Mouse (Mus musculus): ENCODE measurements at regions not wholly inside any gene's neighbourhood (a gene's known extent, or its start where the extent isn't known, plus 50 kb on each side); places are given as distances from the start of the nearest gene placed in this dataset.

DNA sequence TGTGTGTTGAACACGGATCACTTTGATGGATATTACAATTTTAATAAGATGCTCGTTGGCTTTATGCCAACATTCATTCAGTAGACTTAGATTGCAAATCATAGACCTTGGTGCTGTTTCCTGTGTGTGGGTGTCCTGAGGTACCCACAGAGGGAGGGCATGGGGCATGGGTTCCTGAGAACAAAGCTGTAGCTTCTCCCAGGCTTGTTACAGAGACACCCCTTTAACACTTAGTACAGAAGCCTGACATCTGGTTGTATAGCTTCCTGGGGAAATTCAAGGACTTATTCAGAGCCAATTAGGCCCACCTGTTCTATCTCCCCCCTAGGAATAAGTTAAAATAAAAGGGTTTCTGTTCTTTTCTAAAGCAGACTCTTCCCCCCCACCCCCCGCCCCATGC is 97.9 kb upstream of the Foxb1 start:
- no peaks in the 10 kb centered on the region for H3K27me3 ChIP-seq (ENCODE audit: control insufficient read depth, insufficient read depth, low read length)
- no peaks in the 10 kb centered on the region for H3K9me3 ChIP-seq (ENCODE audit: control insufficient read depth, low read length)
- no peaks in the 10 kb centered on the region for H3K4me1 ChIP-seq (ENCODE audit: control insufficient read depth in 2 of 2, insufficient read depth in 2 of 2, low read length in 2 of 2)
- ATAC-seq (ENCODE audit: insufficient number of reproducible peaks, insufficient read depth, low FRiP score, low read depth), result no peak
- H3K4me2 ChIP-seq (ENCODE audit: low read length), result no peak overlapping the region
- 75% methylated on average over 3 of the region's 3 CpGs for WGBS
- H3K9ac ChIP-seq (ENCODE audit: low read length), result no peak overlapping the region
- no peak overlapping the region for H3K27ac ChIP-seq (replicated peaks in 1 of 2; ENCODE audit: control insufficient read depth in 1 of 2, insufficient read depth in 1 of 2, low read depth in 2 of 2, low read length in 2 of 2)
- no peak overlapping the region for H3K4me3 ChIP-seq (ENCODE audit: control insufficient read depth in 1 of 2, insufficient read depth in 1 of 2, low read depth in 1 of 2, low read length in 2 of 2)
- no peaks in the 10 kb centered on the region for H3K36me3 ChIP-seq (ENCODE audit: control insufficient read depth, insufficient read depth, low read length)

DNA sequence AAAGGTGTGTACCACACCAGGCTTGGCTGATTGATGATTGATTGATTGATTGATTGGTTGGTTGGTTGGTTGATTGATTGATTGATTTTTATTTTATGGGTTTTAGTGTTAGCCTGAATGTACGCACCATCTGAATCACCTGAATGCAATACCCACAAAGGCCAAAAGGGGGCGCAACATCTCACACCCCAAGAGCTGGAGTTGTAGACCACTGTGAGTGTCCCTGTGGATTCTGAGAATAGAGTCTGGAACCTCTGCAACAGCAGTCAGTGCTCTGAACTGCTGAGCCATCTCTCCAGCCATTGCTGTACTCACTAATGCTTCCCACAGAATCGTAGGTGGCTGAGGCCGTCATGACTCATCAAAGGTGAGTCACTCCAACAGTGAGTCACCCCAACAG is 109.4 kb upstream of the Foxb1 start:
- no peak for ATAC-seq (ENCODE audit: insufficient number of reproducible peaks, insufficient read depth, low FRiP score, low read depth)
- Histone ChIP-seq H3K27ac (replicated peaks in 1 of 2; ENCODE audit: control insufficient read depth in 1 of 2, insufficient read depth in 1 of 2, low read depth in 2 of 2, low read length in 2 of 2) (no peak overlapping the region), H3K4me3 (ENCODE audit: control insufficient read depth in 1 of 2, insufficient read depth in 1 of 2, low read depth in 1 of 2, low read length in 2 of 2) (no peak overlapping the region), H3K27me3 (ENCODE audit: control insufficient read depth, insufficient read depth, low read length) (no peaks in the 10 kb centered on the region), H3K9ac (ENCODE audit: low read length) (no peak overlapping the region), H3K4me2 (ENCODE audit: low read length) (no peak overlapping the region), H3K4me1 (ENCODE audit: control insufficient read depth in 2 of 2, insufficient read depth in 2 of 2, low read length in 2 of 2) (no peaks in the 10 kb centered on the region), H3K9me3 (ENCODE audit: control insufficient read depth, low read length) (no peaks in the 10 kb centered on the region), H3K36me3 (ENCODE audit: control insufficient read depth, insufficient read depth, low read length) (no peaks in the 10 kb centered on the region)
- 73% methylated on average over 4 of the region's 4 CpGs for WGBS

DNA sequence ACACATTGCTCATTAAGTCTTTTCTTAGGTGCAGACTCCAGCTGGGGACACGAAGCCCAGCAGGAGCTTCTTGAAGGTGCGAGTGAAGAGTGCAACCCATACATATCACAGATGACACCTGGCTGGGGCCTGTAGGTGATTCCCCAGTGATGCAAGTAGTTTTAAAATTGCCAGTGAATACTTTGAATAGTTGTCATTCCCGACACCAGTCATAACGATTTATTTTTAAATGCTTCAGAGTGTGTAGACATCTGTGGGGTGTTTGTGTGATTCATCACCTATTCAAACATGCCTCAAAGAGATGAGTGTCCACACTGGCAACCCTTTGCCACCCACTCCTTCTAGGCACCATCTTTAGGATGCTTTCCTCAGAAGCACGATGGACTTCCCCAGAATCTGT is 102.9 kb upstream of the Bnip2 start:
- WGBS, result 39% methylated on average over 5 of the region's 5 CpGs
- H3K4me3 ChIP-seq (ENCODE audit: control insufficient read depth in 1 of 2, insufficient read depth in 1 of 2, low read depth in 1 of 2, low read length in 2 of 2), result no peak overlapping the region

DNA sequence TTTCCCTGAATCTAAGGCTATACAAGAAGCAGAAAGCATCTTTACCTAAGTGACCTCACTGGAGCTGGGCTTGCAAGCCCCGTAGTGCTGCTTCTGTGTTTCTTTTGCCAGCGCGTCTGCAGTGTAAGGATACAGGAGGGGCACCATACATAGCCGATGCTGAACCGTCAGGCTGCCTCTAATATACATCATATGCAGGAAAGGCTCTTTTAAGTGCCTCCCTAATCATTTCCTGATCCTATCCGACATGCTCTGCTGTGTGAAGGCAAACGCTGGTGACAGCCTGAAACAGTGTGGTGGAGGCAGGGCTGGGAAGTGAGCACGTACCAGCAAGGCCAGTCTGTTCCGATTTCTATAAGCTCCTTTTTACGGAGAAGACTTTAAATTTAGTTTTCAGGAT is 91.2 kb upstream of the Bnip2 start:
- Histone ChIP-seq H3K27me3 (ENCODE audit: control insufficient read depth, insufficient read depth, low read length) (no peaks in the 10 kb centered on the region), H3K9me3 (ENCODE audit: control insufficient read depth, low read length) (no peaks in the 10 kb centered on the region), H3K4me2 (ENCODE audit: low read length) (no peak overlapping the region), H3K27ac (replicated peaks in 1 of 2; ENCODE audit: control insufficient read depth in 1 of 2, insufficient read depth in 1 of 2, low read depth in 2 of 2, low read length in 2 of 2) (no peak overlapping the region), H3K4me3 (ENCODE audit: control insufficient read depth in 1 of 2, insufficient read depth in 1 of 2, low read depth in 1 of 2, low read length in 2 of 2) (no peak overlapping the region), H3K9ac (ENCODE audit: low read length) (no peak overlapping the region), H3K36me3 (ENCODE audit: control insufficient read depth, insufficient read depth, low read length) (no peaks in the 10 kb centered on the region), H3K4me1 (ENCODE audit: control insufficient read depth in 2 of 2, insufficient read depth in 2 of 2, low read length in 2 of 2) (peaks cover 0 to 4% of the 10 kb centered on the region in 2 experiments; a peak in 2 of 4 replicates)
- WGBS, result 52% methylated on average over 10 of the region's 10 CpGs
- ATAC-seq (ENCODE audit: insufficient number of reproducible peaks, insufficient read depth, low FRiP score, low read depth), result no peak

More for the DNA sequence above, 102.9 kb upstream of the Bnip2 start:
- H3K4me2 ChIP-seq (ENCODE audit: low read length), result no peak overlapping the region
- H3K9me3 ChIP-seq (ENCODE audit: control insufficient read depth, low read length), result no peaks in the 10 kb centered on the region
- no peaks in the 10 kb centered on the region for H3K27me3 ChIP-seq (ENCODE audit: control insufficient read depth, insufficient read depth, low read length)
- peaks cover 4% of the 10 kb centered on the region in 2 experiments; a peak in 3 of 4 replicates for H3K4me1 ChIP-seq (ENCODE audit: control insufficient read depth in 2 of 2, insufficient read depth in 2 of 2, low read length in 2 of 2)
- no peak for ATAC-seq (ENCODE audit: insufficient number of reproducible peaks, insufficient read depth, low FRiP score, low read depth)
- H3K9ac ChIP-seq (ENCODE audit: low read length), result no peak overlapping the region
- H3K36me3 ChIP-seq (ENCODE audit: control insufficient read depth, insufficient read depth, low read length), result no peaks in the 10 kb centered on the region
- no peak overlapping the region for H3K27ac ChIP-seq (replicated peaks in 1 of 2; ENCODE audit: control insufficient read depth in 1 of 2, insufficient read depth in 1 of 2, low read depth in 2 of 2, low read length in 2 of 2)

DNA sequence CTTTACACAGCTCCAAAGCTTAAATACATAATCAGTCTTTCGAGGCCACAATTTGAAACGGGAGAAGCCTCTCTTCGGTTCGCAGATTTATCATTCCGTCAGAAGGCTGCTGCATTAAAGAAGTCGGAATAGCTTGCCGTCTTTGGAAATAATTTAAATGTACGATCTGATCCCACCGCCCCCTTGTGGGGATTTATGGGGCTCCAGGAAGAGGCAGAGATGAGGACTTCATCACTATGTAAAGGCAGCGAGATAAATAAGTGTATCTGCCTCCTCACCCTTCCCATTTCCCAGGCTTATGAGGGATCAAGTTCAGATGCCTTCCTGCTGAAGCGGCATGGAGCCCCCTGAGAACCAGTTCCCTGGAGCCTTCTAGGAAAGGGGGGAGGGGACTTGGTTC is 89.9 kb upstream of the Bnip2 start:
- Histone ChIP-seq H3K4me3 (ENCODE audit: control insufficient read depth in 1 of 2, insufficient read depth in 1 of 2, low read depth in 1 of 2, low read length in 2 of 2) (no peak overlapping the region), H3K36me3 (ENCODE audit: control insufficient read depth, insufficient read depth, low read length) (no peaks in the 10 kb centered on the region), H3K4me2 (ENCODE audit: low read length) (no peak overlapping the region; the same call in 1 of the 2 replicates), H3K9me3 (ENCODE audit: control insufficient read depth, low read length) (no peaks in the 10 kb centered on the region), H3K9ac (ENCODE audit: low read length) (no peak overlapping the region), H3K27me3 (ENCODE audit: control insufficient read depth, insufficient read depth, low read length) (no peaks in the 10 kb centered on the region), H3K4me1 (ENCODE audit: control insufficient read depth in 2 of 2, insufficient read depth in 2 of 2, low read length in 2 of 2) (peaks cover 0 to 4% of the 10 kb centered on the region in 2 experiments; a peak in 2 of 4 replicates), H3K27ac (replicated peaks in 1 of 2; ENCODE audit: control insufficient read depth in 1 of 2, insufficient read depth in 1 of 2, low read depth in 2 of 2, low read length in 2 of 2) (no peak overlapping the region)
- WGBS, result 31% methylated on average over 11 of the region's 11 CpGs
- no peak for ATAC-seq (ENCODE audit: insufficient number of reproducible peaks, insufficient read depth, low FRiP score, low read depth)

DNA sequence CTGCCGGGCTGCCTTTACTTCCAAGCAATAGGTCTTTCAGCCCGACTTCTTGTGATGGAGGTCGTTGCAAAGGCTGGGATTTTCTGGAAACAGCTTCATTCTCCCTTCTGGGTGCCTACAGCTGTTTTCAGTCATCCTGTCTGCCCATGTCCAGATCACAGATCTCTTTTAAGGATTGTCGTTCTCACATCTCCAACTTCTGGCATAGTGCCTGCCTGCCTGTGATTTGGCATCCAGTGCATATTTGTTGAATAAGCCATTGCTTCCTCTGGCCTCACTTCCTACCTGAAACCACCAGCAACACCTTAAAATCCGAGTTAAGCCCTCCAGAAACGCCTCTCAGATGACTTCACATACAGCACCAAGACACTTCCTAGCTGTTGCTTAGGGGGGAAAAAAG is 88.4 kb upstream of the Bnip2 start:
- H3K36me3 ChIP-seq (ENCODE audit: control insufficient read depth, insufficient read depth, low read length), result no peaks in the 10 kb centered on the region
- no peaks in the 10 kb centered on the region for H3K9me3 ChIP-seq (ENCODE audit: control insufficient read depth, low read length)
- H3K27me3 ChIP-seq (ENCODE audit: control insufficient read depth, insufficient read depth, low read length), result no peaks in the 10 kb centered on the region
- peaks cover 0 to 4% of the 10 kb centered on the region in 2 experiments; a peak in 2 of 4 replicates for H3K4me1 ChIP-seq (ENCODE audit: control insufficient read depth in 2 of 2, insufficient read depth in 2 of 2, low read length in 2 of 2)
- H3K4me3 ChIP-seq (ENCODE audit: control insufficient read depth in 1 of 2, insufficient read depth in 1 of 2, low read depth in 1 of 2, low read length in 2 of 2), result no peak overlapping the region
- no peak for ATAC-seq (ENCODE audit: insufficient number of reproducible peaks, insufficient read depth, low FRiP score, low read depth)
- 54% methylated on average over 6 of the region's 6 CpGs for WGBS
- H3K4me2 ChIP-seq (ENCODE audit: low read length), result no peak overlapping the region
- no peak overlapping the region for H3K27ac ChIP-seq (replicated peaks in 1 of 2; ENCODE audit: control insufficient read depth in 1 of 2, insufficient read depth in 1 of 2, low read depth in 2 of 2, low read length in 2 of 2)
- H3K9ac ChIP-seq (ENCODE audit: low read length), result no peak overlapping the region

DNA sequence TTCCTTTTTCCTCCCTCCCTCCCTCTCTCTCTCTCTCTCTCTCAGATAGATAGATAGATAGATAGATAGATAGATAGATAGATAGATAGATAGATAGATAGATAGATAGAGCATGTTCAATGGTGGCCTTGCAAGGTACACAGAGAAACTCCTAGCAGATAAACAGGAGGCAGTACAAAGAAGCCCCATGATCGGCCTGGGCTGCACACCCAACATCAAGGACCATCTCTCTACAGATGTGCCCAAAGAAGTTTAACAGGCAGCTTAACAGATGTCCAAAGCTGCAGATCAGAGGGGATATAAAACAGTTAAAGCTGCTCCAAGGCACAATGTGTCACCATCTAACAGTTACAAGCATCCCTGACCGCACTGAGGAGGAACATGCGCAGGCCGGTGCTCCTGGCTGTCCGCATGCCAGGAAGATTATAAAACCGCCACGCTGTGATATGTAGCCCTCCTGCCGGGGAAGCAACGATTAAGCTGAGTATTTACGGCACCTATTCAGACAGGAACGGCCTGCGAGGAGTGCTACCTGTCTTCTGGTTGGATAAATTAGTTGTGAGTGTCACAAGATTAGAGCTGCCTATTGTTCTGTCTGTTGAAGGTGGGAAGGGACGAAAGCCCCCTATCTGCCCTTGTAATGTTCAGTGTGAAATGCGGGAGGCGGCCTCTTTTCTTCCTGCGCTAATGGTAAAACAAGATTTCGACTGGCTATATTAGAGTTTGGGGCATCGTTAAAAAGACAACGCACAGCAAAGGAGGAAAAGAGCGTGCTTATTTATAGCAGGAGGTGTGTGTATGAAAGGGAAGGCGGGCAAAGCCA is 81.9 kb upstream of the Bnip2 start:
- H3K9me3 ChIP-seq (ENCODE audit: control insufficient read depth, low read length), result no peaks in the 10 kb centered on the region
- peak overlapping the region in 1 of 2 experiments; percentile 7; a peak in 1 of 4 replicates for H3K4me3 ChIP-seq (ENCODE audit: control insufficient read depth in 1 of 2, insufficient read depth in 1 of 2, low read depth in 1 of 2, low read length in 2 of 2)
- no peaks in the 10 kb centered on the region for H3K36me3 ChIP-seq (ENCODE audit: control insufficient read depth, insufficient read depth, low read length)
- no peak overlapping the region for H3K27ac ChIP-seq (replicated peaks in 1 of 2; ENCODE audit: control insufficient read depth in 1 of 2, insufficient read depth in 1 of 2, low read depth in 2 of 2, low read length in 2 of 2)
- no peaks in the 10 kb centered on the region for H3K27me3 ChIP-seq (ENCODE audit: control insufficient read depth, insufficient read depth, low read length)
- 29% methylated on average over 21 of the region's 21 CpGs for WGBS
- no peaks in the 10 kb centered on the region for H3K4me1 ChIP-seq (ENCODE audit: control insufficient read depth in 2 of 2, insufficient read depth in 2 of 2, low read length in 2 of 2)
- no peak for ATAC-seq (ENCODE audit: insufficient number of reproducible peaks, insufficient read depth, low FRiP score, low read depth)
- H3K4me2 ChIP-seq (ENCODE audit: low read length), result peak overlapping the region; percentile 48
- H3K9ac ChIP-seq (ENCODE audit: low read length), result no peak overlapping the region

DNA sequence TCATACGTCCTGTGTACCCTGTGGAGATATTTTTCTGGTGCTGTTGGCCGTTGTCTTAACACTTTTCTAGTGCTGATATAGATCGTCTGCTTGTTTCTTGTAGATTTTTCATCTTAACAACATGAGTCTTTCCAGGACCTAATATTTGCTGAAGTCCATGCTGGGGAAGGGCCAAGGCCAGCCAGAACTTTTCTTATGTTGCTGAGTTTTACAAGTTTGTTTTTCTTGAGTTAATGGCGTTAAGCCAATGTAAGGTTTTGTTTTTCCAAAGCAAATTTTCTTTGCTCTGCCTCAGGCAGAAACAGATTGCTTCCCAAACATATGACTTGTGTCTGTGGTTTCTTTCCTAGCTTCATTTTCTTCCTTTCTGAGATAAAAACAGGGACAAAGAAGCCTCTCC is 78.6 kb upstream of the Bnip2 start:
- ATAC-seq (ENCODE audit: insufficient number of reproducible peaks, insufficient read depth, low FRiP score, low read depth), result no peak
- Histone ChIP-seq H3K36me3 (ENCODE audit: control insufficient read depth, insufficient read depth, low read length) (no peaks in the 10 kb centered on the region), H3K9ac (ENCODE audit: low read length) (no peak overlapping the region), H3K4me1 (ENCODE audit: control insufficient read depth in 2 of 2, insufficient read depth in 2 of 2, low read length in 2 of 2) (no peaks in the 10 kb centered on the region), H3K9me3 (ENCODE audit: control insufficient read depth, low read length) (no peaks in the 10 kb centered on the region), H3K27me3 (ENCODE audit: control insufficient read depth, insufficient read depth, low read length) (no peaks in the 10 kb centered on the region), H3K4me3 (ENCODE audit: control insufficient read depth in 1 of 2, insufficient read depth in 1 of 2, low read depth in 1 of 2, low read length in 2 of 2) (no peak overlapping the region), H3K4me2 (ENCODE audit: low read length) (no peak overlapping the region), H3K27ac (replicated peaks in 1 of 2; ENCODE audit: control insufficient read depth in 1 of 2, insufficient read depth in 1 of 2, low read depth in 2 of 2, low read length in 2 of 2) (no peak overlapping the region)
- WGBS, result 56% methylated on average over 4 of the region's 4 CpGs
